Mouse (Mus musculus) kidney, adult 18-20 months (tissue): Measurements from ENCODE around the gene Trpc6.

Experiments used
- DNase-seq: peaks from one replicate; pipeline ENCODE4 v3.0.0; 2021

Gene Trpc6

DNA sequence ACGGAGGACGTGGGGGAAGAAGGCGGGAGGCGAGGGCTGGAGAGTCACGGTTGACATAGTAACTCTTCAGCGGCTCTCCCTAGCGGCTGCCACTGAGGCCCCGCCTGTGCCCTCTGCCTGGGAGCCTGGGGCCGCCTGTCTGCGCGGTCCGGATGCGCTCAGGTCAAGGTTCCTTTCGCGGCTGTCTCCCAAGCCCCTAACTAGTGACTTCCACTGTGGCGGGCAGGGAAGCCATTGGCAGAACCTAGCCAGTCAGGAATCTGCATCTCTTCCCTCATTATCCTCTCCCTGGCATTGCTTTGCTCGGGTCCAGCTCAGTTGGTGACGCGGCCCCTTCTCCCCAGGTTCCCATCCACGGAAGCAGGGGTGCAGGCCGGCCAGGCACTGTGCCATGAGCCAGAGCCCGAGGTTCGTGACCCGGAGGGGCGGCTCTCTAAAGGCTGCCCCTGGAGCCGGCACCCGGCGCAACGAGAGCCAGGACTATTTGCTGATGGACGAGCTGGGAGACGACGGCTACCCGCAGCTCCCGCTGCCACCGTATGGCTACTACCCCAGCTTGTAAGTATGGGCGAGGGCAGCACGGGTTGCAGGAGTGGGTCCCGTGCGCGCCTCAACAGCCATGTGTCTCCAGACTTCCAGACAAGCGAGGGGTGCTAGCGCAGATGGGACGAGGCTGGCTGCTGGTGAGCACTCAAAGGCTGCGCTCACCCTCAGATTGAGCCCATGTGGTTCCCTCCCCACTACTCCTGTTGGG lies at the start of gene Trpc6:
Trpc6 (plus strand) TSS at position 102 of the 754 bp plus-strand sequence.
- peak; percentile 15 for DNase-seq

DNA sequence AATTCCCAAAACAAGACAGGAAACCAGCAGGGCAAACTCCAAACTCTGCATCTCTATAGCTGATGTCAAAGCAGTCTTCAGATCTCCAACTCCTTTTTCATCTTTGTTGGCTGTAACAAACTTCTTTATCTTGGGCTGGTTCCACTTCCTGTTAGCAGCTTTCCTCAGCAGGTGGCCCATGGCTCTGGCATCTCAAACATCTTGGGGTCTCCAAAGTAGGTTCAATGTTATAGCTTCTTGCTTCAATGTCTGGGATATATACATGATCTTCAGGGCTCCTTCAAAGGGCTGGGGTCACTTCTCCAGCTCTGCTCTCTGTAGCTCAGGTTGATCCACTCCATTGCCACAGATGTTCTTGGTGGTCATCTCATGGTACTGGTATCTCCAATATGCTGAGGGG lies 23.0 kb upstream of the Trpc6 start:
- DNase-seq, result no peak

DNA sequence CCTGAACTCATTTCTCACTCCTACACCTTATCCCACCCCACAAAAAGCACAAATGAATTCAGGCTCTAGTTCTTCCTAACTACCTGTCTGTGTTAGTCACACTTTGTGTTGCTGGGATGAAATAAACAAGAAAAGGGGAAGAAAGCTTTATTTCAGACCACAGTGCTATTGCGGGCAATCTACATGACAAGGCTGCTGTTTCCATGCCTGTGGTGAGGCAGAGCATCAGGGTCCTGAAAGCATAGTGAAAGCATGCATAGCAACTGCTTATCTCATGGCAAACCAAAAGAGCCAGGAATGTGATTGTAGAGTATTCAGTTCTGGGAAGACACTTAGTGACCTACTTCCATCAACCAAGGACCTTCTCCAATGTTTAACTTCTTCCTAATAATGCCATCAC lies 10.3 kb upstream of the Trpc6 start:
- DNase-seq, result no peak

DNA sequence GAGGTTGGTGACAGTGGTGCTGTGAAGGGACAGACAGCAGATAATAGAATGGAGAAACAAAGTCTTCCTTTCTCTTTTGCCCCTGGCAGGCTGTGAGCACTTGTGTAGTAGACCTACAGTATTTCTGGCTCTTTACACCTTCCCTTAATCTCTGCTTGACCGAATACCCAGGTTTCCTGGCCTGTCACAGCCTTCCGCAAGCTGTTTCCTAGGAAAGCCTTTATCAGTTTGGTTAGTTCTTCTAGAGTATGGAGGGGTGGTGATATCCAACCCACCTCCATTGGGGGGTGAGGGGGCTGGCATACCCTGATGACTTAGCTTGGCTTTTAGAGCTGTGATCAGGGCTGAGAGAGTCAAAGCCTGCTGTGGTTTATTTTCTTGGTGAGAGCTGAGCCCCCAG lies 1.3 kb downstream of the Trpc6 start:
- no peak for DNase-seq

DNA sequence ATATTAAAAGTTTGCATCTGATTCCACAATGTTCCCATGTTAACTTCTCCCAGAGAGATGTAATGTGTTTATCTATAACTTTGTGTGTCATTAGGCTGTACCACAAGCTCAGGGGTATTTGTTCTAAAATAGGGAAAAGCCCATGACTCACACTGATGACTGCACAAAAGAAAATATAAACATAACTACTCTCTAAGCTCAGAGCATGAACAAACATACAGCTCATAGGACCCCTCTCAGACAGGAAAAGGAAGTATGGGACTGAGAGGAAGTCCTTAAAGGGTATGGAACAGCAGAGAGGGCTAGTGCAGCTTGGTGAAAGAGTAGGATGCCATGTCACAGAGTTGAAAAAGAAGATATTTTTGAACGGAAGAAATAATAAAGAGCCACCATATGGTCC lies 14.6 kb downstream of the Trpc6 start:
- DNase-seq, result no peak

DNA sequence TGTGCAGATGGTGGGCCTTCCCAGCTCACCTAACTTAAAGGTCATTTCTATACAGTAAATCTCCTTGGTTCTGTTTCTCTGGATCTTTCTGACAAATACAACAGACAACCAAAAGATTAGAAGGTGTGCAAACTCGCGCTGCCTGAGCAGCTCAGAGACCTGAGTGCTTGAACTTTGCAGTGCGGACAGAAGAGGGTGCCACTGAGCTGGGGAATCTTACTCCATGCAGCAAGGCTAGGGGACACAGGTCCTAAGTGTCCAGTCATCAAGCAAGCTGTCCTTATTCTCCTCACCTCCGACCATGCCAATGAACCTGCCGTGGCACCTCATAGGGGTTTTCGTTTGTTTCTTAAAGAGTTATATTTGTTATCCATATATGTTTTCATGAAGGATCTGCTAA lies 48.7 kb downstream of the Trpc6 start:
- peak; percentile 4 for DNase-seq

DNA sequence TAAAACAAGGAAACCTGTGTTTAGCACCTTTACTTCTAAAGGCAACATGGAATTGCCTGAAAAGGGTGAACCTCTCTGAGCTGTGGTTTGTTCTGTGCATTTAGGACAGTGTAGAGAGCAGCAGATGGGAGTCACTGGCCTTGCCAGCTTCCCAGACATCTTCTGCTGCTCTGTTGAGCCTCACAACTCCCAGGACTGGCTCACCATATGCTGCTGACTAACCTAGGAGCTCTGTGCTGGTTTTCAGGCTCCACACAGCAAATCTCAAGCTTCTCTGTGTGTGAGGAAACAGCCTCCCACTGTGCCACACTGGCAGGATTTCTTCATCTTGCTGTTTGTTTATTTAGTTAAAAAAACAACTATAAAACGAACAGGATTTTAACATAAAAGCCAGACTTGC lies 53.1 kb downstream of the Trpc6 start:
- no peak for DNase-seq

DNA sequence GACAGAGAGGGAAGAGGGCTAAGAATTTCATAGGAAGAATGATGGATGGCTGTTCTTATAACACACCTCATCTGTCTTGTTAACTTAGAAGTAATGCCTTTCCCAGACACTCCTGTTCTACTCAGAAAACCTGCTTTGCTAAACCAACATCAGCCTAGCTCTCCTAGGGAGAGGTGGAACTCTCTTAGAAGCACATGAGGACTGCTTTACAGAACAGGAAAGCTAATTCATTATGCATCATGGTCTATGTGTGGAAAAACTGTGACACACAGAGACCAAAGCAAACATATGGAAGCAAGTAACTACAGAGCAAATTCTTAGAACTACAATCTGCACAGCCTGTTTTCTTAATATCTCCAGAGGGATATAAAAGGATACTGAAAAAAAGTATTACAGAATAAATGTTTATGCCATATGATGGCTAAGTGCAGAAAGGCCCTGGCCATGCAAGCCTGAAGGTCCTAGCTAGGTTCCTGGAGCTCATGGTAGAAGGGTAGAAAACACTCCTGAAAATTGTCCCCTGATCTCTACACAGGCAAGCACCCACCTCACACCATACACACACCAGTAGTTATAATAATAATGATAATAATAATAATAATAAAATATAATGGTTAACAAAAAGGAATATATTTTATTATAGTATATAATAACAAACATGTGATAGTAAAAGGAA lies 63.0 kb downstream of the Trpc6 start:
- DNase-seq, result no peak

DNA sequence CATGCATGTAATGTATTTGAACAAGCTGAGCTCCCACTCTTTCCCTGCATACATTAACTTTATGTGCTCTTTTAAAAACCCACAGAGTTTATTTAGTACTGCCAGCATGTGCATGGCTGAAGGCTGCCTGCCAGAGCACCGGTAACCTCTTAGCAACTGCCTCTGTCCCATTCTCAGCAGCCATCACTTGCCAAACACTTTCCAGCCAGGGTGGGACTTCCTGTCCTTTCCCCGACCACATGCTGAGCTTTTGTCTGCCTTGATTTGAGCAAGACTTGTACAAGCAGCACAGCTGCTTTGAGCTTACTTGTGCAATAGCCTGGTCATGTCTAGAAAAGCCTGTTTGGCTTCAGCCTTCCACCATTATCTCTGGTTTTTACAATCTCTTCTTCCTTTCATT lies 90.4 kb downstream of the Trpc6 start:
- DNase-seq, result no peak

DNA sequence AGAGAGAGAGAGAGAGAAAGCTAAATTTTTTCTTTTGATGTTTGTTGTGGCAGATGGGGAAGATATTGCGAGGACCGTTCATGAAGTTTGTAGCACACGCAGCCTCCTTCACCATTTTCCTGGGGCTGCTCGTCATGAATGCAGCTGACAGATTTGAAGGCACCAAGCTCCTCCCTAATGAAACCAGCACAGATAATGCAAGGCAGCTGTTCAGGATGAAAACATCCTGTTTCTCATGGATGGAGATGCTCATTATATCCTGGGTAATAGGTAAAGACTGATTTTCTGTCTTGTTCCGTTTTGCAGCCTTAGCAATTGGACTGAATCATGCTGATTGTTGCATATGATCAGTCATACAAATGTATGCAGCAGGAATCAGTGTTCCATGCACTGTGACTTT lies 99.5 kb downstream of the Trpc6 start:
- DNase-seq, result no peak

DNA sequence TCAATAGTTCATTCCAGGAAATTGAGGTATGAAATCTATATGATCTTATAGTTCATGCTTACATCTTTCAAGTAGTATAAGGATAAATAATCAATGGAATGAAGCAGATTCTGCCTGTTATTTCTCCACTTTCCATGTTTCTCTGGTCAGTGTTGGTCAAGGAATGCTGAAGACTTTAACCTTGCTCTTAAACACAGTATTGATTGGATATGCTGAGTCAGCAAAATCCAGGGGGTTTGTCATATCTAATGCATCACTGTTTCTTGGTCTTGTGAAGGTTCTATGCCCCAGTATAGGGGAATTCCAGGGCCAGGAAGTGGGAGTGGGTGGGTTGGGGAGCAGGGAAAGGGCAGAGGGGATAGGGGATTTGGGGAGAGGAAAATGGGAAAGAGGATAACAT lies 111.4 kb downstream of the Trpc6 start:
- no peak for DNase-seq

DNA sequence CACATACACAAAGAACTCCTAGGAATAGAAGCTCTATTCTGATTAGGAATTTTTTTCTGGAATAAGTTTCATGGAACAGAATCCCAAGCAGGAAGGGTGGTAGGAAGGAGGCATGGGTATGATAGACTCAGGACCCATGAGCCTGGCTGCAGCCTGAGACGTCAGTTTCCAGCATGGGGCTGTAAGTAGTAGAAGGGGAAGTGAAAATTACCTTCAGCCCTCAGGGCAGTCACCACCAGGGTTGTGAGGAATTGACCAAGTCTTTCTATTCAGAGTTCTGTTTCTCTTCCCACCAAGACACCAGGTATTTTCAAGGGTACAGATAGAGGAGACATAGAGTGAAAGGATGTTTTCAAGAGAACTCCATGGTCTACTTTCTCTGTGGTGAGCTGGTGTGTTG lies 129.0 kb downstream of the Trpc6 start:
- no peak for DNase-seq

DNA sequence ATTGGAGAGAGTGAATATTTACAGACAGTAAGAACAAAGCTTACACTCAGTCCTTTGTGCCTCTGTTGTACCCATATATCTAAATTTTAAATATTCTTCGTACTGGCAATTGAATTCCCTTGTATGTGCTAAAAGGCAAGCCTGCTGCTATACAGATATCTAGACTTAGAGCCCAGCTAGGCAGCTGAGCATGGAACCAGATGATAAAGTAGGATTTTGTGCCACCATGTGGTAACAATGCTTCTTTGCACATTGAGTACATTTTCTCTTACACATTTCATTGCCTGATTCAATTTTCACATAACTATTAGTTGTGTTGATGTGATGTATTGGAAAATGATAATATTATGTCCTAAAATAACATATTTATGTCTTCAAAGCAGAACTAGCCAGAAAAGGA lies 132.7 kb downstream of the Trpc6 start:
- no peak for DNase-seq

DNA sequence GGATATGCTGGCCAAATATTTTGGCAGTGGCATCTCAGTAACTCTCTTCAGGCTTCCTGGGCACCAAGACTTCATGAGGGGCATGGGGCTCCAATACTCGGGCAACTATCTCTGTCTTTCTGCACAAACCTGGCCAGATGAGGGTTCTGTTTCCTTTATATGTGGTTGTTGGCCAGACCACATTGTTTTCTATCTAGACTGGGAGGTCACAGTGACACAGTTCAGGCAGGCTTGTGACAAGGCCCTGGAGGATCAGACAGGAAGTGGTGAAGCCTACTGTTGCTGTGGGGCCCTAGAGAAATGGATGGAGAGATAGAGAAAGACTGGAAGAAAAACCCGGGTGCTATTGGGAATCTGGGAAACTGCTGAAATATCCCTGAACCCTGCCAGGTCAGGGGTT lies 149.2 kb downstream of the Trpc6 start:
- no peak for DNase-seq

DNA sequence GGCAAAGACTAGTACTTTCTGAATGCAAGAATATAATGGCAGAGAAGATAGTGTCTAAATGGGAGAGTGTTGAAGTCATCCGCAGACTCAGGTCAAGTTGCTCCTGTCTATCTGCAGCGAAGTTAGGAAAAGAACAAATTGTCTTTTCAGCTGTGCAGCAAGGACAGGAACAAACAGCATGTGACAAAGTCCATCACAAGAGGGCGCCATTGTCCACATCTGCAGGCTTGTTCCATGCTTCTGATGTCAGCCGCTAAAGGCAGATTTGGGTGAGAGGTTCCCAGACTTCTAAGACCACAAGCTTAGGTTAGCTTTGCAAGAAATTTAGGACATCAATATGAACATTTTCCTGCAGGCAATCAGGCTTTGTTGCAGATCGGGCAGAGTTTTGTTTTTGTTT lies 156.7 kb downstream of the Trpc6 start:
- peak; percentile 70 for DNase-seq

DNA sequence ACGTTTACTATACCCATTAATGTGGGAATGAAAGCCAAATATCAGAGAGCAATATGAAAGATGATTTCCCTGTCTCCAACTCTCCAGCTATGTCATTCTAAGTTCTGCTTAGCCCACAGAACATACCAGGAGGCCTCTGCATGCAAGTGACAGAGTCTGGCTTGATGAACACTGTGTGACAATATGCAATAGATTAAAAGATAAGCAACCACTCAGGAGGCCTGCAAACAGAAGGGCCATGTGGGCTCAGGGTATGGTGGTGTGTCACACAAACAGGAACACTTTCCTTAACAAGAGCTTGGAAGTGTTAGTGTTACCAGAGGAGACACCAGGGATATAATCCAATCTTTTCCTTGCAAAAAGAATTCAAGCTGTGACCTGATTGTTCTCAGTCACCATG lies 159.6 kb downstream of the Trpc6 start:
- DNase-seq, result no peak

DNA sequence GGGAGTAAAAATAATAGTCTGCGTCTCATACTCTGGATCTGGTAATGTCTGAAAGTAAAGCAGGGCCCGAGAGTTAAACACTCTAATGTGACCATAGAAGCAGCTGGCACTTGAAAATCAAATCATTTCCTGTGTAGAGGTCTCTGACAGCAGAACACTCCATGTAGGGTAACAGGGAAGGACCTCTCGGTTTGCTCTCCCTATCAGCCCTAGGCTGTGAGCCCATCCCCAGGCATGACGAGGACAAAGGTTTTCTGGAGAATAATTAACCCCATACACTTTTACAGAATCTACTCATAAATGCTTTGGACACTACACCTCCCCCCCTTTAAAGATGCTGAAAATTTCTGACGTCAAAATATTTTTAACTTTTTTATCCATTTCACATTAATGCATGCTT lies 160.0 kb downstream of the Trpc6 start:
- DNase-seq, result no peak

DNA sequence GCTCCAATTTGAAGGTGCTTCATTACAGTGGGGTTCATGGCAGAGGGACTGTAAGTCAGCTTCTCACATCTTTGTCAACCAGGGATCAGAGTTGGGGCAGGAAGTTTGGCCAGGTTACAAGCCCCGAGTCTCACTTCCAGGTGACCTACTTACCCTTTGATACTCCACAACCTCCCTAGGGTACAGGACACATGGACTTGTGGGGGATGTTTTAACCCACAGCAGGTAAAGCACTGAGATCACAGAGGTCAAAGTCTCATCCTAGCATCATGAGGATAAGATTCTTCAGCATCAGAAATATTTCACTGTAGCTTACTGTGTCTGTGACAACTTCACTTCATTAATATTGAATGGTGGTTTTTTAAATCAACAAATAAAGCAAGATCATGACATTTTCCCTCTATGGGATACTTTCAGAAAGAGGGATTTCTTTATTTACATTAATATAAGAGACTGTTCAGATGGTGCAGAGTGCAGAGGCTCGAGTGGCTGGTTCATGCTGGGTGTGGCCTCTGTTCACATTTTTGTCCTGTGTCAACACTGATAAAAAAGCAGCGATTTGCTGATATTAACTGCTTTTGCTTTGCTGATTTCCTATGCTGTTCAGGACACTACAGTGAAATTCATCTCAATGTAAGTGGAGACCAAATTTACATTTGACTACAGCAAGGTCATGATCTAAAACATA lies 166.3 kb downstream of the Trpc6 start:
- no peak for DNase-seq

DNA sequence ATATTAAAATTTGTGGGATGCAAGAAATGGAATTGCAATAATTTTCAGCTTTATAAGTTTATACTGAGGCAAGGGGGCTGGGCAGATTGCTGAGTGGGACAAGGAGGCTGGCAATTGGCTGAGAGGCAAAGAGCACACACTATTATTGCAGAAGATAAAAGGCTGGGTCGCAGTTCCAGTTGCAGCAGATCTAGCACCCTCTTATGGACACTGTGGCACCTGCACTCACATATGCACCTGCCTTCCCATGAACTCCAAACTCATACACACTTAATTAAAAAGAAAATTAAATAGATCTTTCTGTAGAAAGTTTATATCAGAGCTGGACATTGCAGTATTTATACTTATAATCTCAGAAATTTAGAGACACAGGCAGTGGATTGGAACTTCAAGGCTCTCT lies 175.1 kb downstream of the Trpc6 start:
- DNase-seq, result no peak

DNA sequence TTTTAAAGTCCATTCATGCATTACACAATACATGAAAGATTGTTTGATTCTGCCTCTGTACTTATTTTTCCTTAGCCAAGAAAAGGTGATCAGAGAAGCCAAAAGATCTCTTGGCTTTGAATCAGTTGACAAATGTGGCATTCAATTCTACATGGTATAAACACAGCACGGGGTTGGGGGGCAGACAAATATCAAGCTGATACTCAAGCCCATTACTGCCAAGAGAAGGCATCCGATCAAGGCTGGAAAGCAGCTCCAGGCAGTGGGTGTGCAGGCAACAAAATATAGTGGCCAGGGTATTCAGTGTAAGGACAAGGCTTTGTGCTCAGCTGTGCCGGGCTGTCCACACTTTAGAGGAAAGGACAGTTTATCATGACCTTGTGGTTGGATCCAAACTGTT lies 185.1 kb downstream of the Trpc6 start:
- DNase-seq, result no peak
